Comparison of ENCODE assay signal across 8 mouse cellular contexts in genomic region chr13:115089395-115090025, GRCm38 (mm10). TPM values are rescaled to one million over a fixed set of nuclear protein-coding genes. Genes with fewer than 3 reads are reported as not detected.
DNase-seq lines count a peak whose midpoint lies in the region; ATAC-seq and TF ChIP-seq lines count a peak whose summit lies in the region.

No protein-coding gene starts in this region.

- TF ChIP-seq CTCF in spleen, adult 2 months (IDR thresholded peaks at IDR 0.05; ENCODE audit: extremely low read depth, insufficient read depth, insufficient read length, insufficient replicate concordance): no peak

- no peaks in the 10 kb centered on the region for H3K27me3 ChIP-seq in hindbrain, embryonic 14.5 days (ENCODE audit: control insufficient read depth, insufficient read depth, low read length)
- no peaks in the 10 kb centered on the region for H3K27me3 ChIP-seq in spleen, adult 2 months (ENCODE audit: control insufficient read depth, insufficient read depth, low read length)

- peak overlapping the region; percentile 76 for H3K9ac ChIP-seq in hindbrain, embryonic 14.5 days

- peak overlapping the region; percentile 72 for H3K4me3 ChIP-seq in hindbrain, embryonic 14.5 days (replicated peaks; ENCODE audit: low read length)
- H3K4me3 ChIP-seq in spleen, adult 2 months (ENCODE audit: extremely low read depth, insufficient read depth, insufficient read length): peak overlapping the region; percentile 72

- peak overlapping the region; percentile 45; the same call in 1 of the 2 replicates for H3K27ac ChIP-seq in hindbrain, embryonic 14.5 days
- H3K27ac ChIP-seq in spleen, adult 2 months (ENCODE audit: insufficient read depth, low read length): peak overlapping the region; percentile 71

- H3K4me1 ChIP-seq in hindbrain, embryonic 14.5 days (replicated peaks; ENCODE audit: control insufficient read depth, insufficient read depth, low read length): peaks cover 17% of the 10 kb centered on the region
- peaks cover 9% of the 10 kb centered on the region; the same call in 1 of the 2 replicates for H3K4me1 ChIP-seq in spleen, adult 2 months (ENCODE audit: control insufficient read depth, insufficient read depth, insufficient read length)

- DNase-seq in right cerebral cortex, postnatal 10 days (ENCODE audit: low spot score in 2 of 2): peak; percentile 38 to 39
- no peak for DNase-seq in right cerebral cortex, adult 2 months (ENCODE audit: low spot score in 2 of 2)
- DNase-seq in cerebellum, adult 9-10 months: peak; percentile 28
- no peak for DNase-seq in hindbrain, embryonic 14.5 days (ENCODE audit: low spot score)
- DNase-seq in left cerebral cortex, adult 11 months (ENCODE audit: low spot score): peak; percentile 9
- DNase-seq in spleen, adult 2 months (ENCODE audit: low read depth in 1 of 2, low spot score in 2 of 2): peak in 1 of 2 experiments; percentile 21

- no peak for TF ChIP-seq POLR2A in spleen, adult 2 months (IDR thresholded peaks at IDR 0.05; ENCODE audit: low read depth, low read length)

- no peaks in the 10 kb centered on the region for H3K9me3 ChIP-seq in hindbrain, embryonic 14.5 days (ENCODE audit: control insufficient read depth, low read length)

- ATAC-seq in frontal cortex, adult (ENCODE audit: low TSS enrichment): peak; percentile 11; the same call in 1 of the 2 replicates
- peak; percentile 73 for ATAC-seq in hindbrain, embryonic 14.5 days (ENCODE audit: low FRiP score)
- ATAC-seq in megakaryocyte progenitor cell, adult 5-6 weeks (replicated peaks; ENCODE audit: poor library complexity): peak; percentile 45

- peaks cover 12% of the 10 kb centered on the region for H3K36me3 ChIP-seq in hindbrain, embryonic 14.5 days (replicated peaks; ENCODE audit: control insufficient read depth, insufficient read depth)
- H3K36me3 ChIP-seq in spleen, adult 2 months (ENCODE audit: control insufficient read depth, insufficient read depth, low read length): peaks cover 2% of the 10 kb centered on the region; the same call in 1 of the 2 replicates

- 9% methylated on average over 33 of the region's 35 CpGs for WGBS in hindbrain, embryonic 14.5 days
- WGBS in spleen, adult 2 months: 7% methylated on average over 34 of the region's 35 CpGs

- H3K4me2 ChIP-seq in hindbrain, embryonic 14.5 days (replicated peaks): peak overlapping the region; percentile 75

RNA-seq across cellular contexts. Expression of gene Pelo, which starts 0.5 kb away (rescaled TPM):
- 6.5 and 6.6 TPM in 2 replicates for polyA plus RNA-seq in hindbrain, embryonic 14.5 days (2014; fragmentation: Nextera tagmentation; extraction: Ambion mirVana)
- total RNA-seq in megakaryocyte progenitor cell, adult 5-6 weeks (2015): 13.2 and 16.6 TPM in 2 replicates
- 13.9 and 15.5 TPM in 2 replicates for total RNA-seq in megakaryocyte progenitor cell, adult 5-6 weeks (2017)
- polyA plus RNA-seq in spleen, adult 2 months (2012; rRNA removed): 17.3 and 19.9 TPM in 2 replicates

RNA-seq across cellular contexts. Expression of gene Gm49395, which starts 12.2 kb away (rescaled TPM):
- 2.2 and 4.7 TPM in 2 replicates for polyA plus RNA-seq in hindbrain, embryonic 14.5 days (2014; fragmentation: Nextera tagmentation; extraction: Ambion mirVana)
- total RNA-seq in megakaryocyte progenitor cell, adult 5-6 weeks (2015): 17.4 and 21.6 TPM in 2 replicates
- 3.1 and 5.7 TPM in 2 replicates for total RNA-seq in megakaryocyte progenitor cell, adult 5-6 weeks (2017)
- 3.4 and 4.5 TPM in 2 replicates for polyA plus RNA-seq in spleen, adult 2 months (2012; rRNA removed)

RNA-seq across cellular contexts. Expression of gene Itga1, which starts 12.3 kb away (rescaled TPM):
- polyA plus RNA-seq in hindbrain, embryonic 14.5 days (2014; fragmentation: Nextera tagmentation; extraction: Ambion mirVana): 8.7 and 9.1 TPM in 2 replicates
- total RNA-seq in megakaryocyte progenitor cell, adult 5-6 weeks (2015): 12.3 and 18.0 TPM in 2 replicates
- 7.0 and 8.8 TPM in 2 replicates for total RNA-seq in megakaryocyte progenitor cell, adult 5-6 weeks (2017)
- polyA plus RNA-seq in spleen, adult 2 months (2012; rRNA removed): 4.5 and 5.1 TPM in 2 replicates

Comparison
In these comparisons a context has a peak if more than half of its experiments do, and no peak if none do; other contexts are left out.
1. DNase-seq: peak in right cerebral cortex, postnatal 10 days (2 of 2), cerebellum, adult 9-10 months (single experiment) and left cerebral cortex, adult 11 months (single experiment); none in right cerebral cortex, adult 2 months (0 of 2) and hindbrain, embryonic 14.5 days (single experiment).
2. ATAC-seq: peak in every context shown above with its lines; median percentile 73 in hindbrain, embryonic 14.5 days; 45 in megakaryocyte progenitor cell, adult 5-6 weeks; 11 in frontal cortex, adult.